Mouse (Mus musculus): Measurements from ENCODE around the gene Gm5678. TPM values are rescaled to one million over a fixed set of nuclear protein-coding genes. Genes with fewer than 3 reads are reported as not detected.

The Gm5678 gene
- polyA plus RNA-seq, 1 experiment from 2014 or later, result not detected

- Histone ChIP-seq H3K9ac (ENCODE audit: low read depth, low read length) (no peak overlapping the region), H3K36me3 (ENCODE audit: control insufficient read depth, insufficient read depth) (peaks cover 27% of the 10 kb centered on the region), H3K4me3 (ENCODE audit: low read depth, low read length) (no peak overlapping the region), H3K27me3 (replicated peaks; ENCODE audit: control insufficient read depth, insufficient read depth, low read length) (no peaks in the 10 kb centered on the region), H3K27ac (ENCODE audit: low read depth, low read length) (no peak overlapping the region), H3K4me1 (replicated peaks; ENCODE audit: control insufficient read depth, insufficient read depth, low read length) (no peaks in the 10 kb centered on the region), H3K9me3 (ENCODE audit: control insufficient read depth) (no peaks in the 10 kb centered on the region), H3K4me2 (replicated peaks; ENCODE audit: low read depth) (no peak overlapping the region)
- no peak for ATAC-seq
- 63% methylated on average over 4 of the region's 4 CpGs for WGBS
- no peak for TF ChIP-seq CTCF (IDR thresholded peaks at IDR 0.05; ENCODE audit: low read depth)
Observed at GRCm38 (mm10) chr16:93588281-93588680, 39.6 kb upstream of the Gm5678 start.

DNA sequence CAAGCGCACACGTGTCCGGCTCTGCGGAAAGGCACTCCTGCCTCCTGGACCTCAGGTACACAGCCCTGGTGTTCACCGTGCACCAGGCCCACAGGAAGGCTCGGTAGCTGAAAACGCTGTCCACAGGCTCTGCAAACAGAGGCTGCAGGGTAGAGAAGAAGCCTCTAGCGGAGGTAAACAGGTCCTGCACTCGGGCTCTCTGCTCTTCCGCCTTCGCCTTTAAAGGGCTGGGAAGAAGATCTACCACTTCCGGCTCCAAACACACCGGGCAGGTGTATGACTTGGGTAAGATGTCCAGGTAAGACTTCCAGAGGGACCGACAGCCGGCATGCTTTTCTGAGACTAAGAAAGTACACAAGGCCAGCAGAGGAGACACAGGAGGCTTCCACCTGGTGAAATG is 37.0 kb upstream of the Gm5678 start:
- no peak overlapping the region for H3K4me3 ChIP-seq (ENCODE audit: low read depth, low read length)
- H3K27ac ChIP-seq (ENCODE audit: low read depth, low read length), result no peak overlapping the region
- ATAC-seq, result no peak
- 79% methylated on average over 15 of the region's 15 CpGs for WGBS
- H3K9me3 ChIP-seq (ENCODE audit: control insufficient read depth), result no peaks in the 10 kb centered on the region
- H3K9ac ChIP-seq (ENCODE audit: low read depth, low read length), result no peak overlapping the region
- peaks cover 30% of the 10 kb centered on the region for H3K36me3 ChIP-seq (ENCODE audit: control insufficient read depth, insufficient read depth)
- no peak for TF ChIP-seq CTCF (IDR thresholded peaks at IDR 0.05; ENCODE audit: low read depth)
- no peaks in the 10 kb centered on the region for H3K27me3 ChIP-seq (replicated peaks; ENCODE audit: control insufficient read depth, insufficient read depth, low read length)
- no peak overlapping the region for H3K4me2 ChIP-seq (replicated peaks; ENCODE audit: low read depth)
- H3K4me1 ChIP-seq (replicated peaks; ENCODE audit: control insufficient read depth, insufficient read depth, low read length), result no peaks in the 10 kb centered on the region

DNA sequence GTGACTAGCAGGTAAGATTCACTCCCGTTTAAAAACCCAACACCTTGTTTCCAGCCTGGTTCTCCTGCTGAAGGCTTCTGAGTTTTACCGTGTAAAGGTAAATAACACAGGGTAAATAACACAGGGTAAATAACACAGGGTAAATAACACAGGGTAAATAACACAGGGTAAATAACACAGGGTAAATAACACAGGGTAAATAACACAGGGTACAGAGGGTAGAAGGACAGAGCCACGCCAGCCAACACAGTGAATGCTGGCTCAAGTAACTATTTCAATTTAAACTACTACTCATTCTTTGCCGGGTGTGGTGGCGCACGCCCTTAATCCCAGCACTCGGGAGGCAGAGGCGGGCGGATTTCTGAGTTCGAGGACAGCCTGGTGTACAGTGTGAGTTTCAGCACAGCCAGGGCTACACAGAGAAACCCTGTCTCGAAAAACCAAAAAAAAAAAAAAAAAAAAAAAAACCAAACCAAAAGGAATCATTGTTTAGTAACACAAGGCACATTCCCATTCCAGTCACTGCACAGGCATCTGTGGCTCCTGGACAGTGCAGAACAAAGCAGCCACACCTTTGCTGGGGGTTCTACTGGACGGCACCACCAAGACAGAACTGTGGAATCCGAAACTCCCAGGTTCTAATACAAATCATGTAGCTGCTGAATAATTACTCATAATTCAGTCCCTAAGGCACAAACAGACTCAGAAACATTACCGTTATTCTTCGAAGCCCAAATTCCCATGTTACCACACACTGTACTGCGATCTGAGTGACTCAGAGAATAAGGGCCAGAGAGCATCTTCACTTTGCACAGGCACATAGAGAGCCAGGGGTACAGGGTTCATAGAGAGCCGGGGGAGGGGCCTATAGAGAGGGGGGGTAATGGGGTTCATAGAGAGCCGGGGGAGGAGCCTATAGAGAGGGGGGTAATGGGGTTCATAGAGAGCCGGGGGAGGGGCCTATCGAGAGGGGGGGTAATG is 36.2 kb upstream of the Gm5678 start:
- no peak overlapping the region for H3K4me3 ChIP-seq (ENCODE audit: low read depth, low read length)
- peaks cover 32% of the 10 kb centered on the region for H3K36me3 ChIP-seq (ENCODE audit: control insufficient read depth, insufficient read depth)
- no peak overlapping the region for H3K4me2 ChIP-seq (replicated peaks; ENCODE audit: low read depth)
- no peak for ATAC-seq
- H3K9me3 ChIP-seq (ENCODE audit: control insufficient read depth), result no peaks in the 10 kb centered on the region
- no peaks in the 10 kb centered on the region for H3K4me1 ChIP-seq (replicated peaks; ENCODE audit: control insufficient read depth, insufficient read depth, low read length)
- H3K9ac ChIP-seq (ENCODE audit: low read depth, low read length), result no peak overlapping the region
- TF ChIP-seq CTCF (IDR thresholded peaks at IDR 0.05; ENCODE audit: low read depth), result no peak
- H3K27ac ChIP-seq (ENCODE audit: low read depth, low read length), result no peak overlapping the region
- WGBS, result 88% methylated on average over 20 of the region's 20 CpGs
- no peaks in the 10 kb centered on the region for H3K27me3 ChIP-seq (replicated peaks; ENCODE audit: control insufficient read depth, insufficient read depth, low read length)

GRCm38 (mm10) chr16:93592711-93593110 is 35.2 kb upstream of the Gm5678 start:
- H3K4me1 ChIP-seq (replicated peaks; ENCODE audit: control insufficient read depth, insufficient read depth, low read length), result no peaks in the 10 kb centered on the region
- H3K27me3 ChIP-seq (replicated peaks; ENCODE audit: control insufficient read depth, insufficient read depth, low read length), result no peaks in the 10 kb centered on the region
- H3K9me3 ChIP-seq (ENCODE audit: control insufficient read depth), result no peaks in the 10 kb centered on the region
- 98% methylated on average over 3 of the region's 3 CpGs for WGBS
- H3K4me2 ChIP-seq (replicated peaks; ENCODE audit: low read depth), result no peak overlapping the region
- TF ChIP-seq CTCF (IDR thresholded peaks at IDR 0.05; ENCODE audit: low read depth), result no peak
- peaks cover 29% of the 10 kb centered on the region for H3K36me3 ChIP-seq (ENCODE audit: control insufficient read depth, insufficient read depth)
- no peak overlapping the region for H3K27ac ChIP-seq (ENCODE audit: low read depth, low read length)
- ATAC-seq, result no peak
- H3K4me3 ChIP-seq (ENCODE audit: low read depth, low read length), result no peak overlapping the region
- H3K9ac ChIP-seq (ENCODE audit: low read depth, low read length), result no peak overlapping the region

DNA sequence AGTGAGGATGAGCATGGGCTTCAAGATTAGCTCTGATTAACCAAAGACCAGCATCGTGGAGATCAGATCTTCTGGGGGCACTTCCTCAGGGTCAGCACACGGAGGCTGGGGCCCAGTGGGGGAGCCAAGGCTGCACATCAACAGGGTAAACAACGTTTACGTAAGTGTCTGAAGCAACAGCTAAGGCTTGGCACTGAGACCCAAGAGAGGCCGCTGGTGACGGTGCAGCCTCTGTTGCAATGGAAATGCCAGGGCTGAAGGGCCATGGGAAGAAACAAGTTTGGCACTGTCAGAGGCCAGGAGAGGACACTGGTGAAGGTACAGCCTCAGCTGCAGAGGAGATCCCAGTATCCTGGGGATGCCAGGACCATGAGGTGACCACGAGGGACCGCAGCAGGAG is 34.5 kb upstream of the Gm5678 start:
- TF ChIP-seq CTCF (IDR thresholded peaks at IDR 0.05; ENCODE audit: low read depth), result no peak
- H3K4me3 ChIP-seq (ENCODE audit: low read depth, low read length), result no peak overlapping the region
- no peaks in the 10 kb centered on the region for H3K4me1 ChIP-seq (replicated peaks; ENCODE audit: control insufficient read depth, insufficient read depth, low read length)
- H3K27ac ChIP-seq (ENCODE audit: low read depth, low read length), result no peak overlapping the region
- H3K36me3 ChIP-seq (ENCODE audit: control insufficient read depth, insufficient read depth), result peaks cover 29% of the 10 kb centered on the region
- no peak overlapping the region for H3K9ac ChIP-seq (ENCODE audit: low read depth, low read length)
- no peaks in the 10 kb centered on the region for H3K9me3 ChIP-seq (ENCODE audit: control insufficient read depth)
- H3K4me2 ChIP-seq (replicated peaks; ENCODE audit: low read depth), result no peak overlapping the region
- WGBS, result 86% methylated on average over 8 of the region's 8 CpGs
- ATAC-seq, result no peak
- no peaks in the 10 kb centered on the region for H3K27me3 ChIP-seq (replicated peaks; ENCODE audit: control insufficient read depth, insufficient read depth, low read length)

DNA sequence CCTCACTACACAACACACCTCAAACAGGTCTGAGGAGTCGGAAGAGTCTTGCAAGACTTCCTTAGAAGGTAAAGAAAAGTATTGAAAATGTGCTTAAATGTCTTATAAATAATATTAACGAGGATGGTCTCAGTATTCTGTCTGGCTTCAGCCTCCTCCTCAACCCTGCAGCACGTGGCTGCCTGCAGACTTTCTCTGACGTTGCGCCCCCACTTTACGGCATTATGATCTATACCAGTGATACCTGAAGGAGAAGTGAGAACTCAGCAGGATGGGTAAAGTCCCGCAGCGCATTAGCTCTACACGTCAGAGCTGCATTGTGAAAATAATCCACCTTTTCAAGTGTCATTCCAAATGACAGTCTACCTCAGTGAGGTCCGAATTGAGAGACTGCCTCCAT is 33.4 kb upstream of the Gm5678 start:
- H3K27me3 ChIP-seq (replicated peaks; ENCODE audit: control insufficient read depth, insufficient read depth, low read length), result no peaks in the 10 kb centered on the region
- no peaks in the 10 kb centered on the region for H3K9me3 ChIP-seq (ENCODE audit: control insufficient read depth)
- peaks cover 24% of the 10 kb centered on the region for H3K36me3 ChIP-seq (ENCODE audit: control insufficient read depth, insufficient read depth)
- H3K4me3 ChIP-seq (ENCODE audit: low read depth, low read length), result no peak overlapping the region
- no peak for ATAC-seq
- no peak overlapping the region for H3K4me2 ChIP-seq (replicated peaks; ENCODE audit: low read depth)
- H3K27ac ChIP-seq (ENCODE audit: low read depth, low read length), result no peak overlapping the region
- no peaks in the 10 kb centered on the region for H3K4me1 ChIP-seq (replicated peaks; ENCODE audit: control insufficient read depth, insufficient read depth, low read length)
- 92% methylated on average over 10 of the region's 10 CpGs for WGBS
- H3K9ac ChIP-seq (ENCODE audit: low read depth, low read length), result no peak overlapping the region
- TF ChIP-seq CTCF (IDR thresholded peaks at IDR 0.05; ENCODE audit: low read depth), result no peak
